9 mouse cellular contexts compared by ENCODE assay signal in genomic region chr2:173044198-173044970, GRCm38 (mm10). TPM values are rescaled to one million over a fixed set of nuclear protein-coding genes. Genes with fewer than 3 reads are reported as not detected.
DNase-seq lines count a peak whose midpoint lies in the region; ATAC-seq and TF ChIP-seq lines count a peak whose summit lies in the region.
"Had no signal": no experiment of that assay in that cellular context is flagged by ENCODE, and none has a peak within 500 bp of the region (broad histone marks: within the 10 kb centered on the region; RNA-seq: fewer than 3 reads in every experiment).

No protein-coding gene starts in this region.

- H3K36me3 ChIP-seq in lung, embryonic 16.5 days (ENCODE audit: control insufficient read depth, insufficient read depth, low read length), result no peaks in the 10 kb centered on the region
- H3K36me3 ChIP-seq in thymus, adult 2 months (ENCODE audit: control insufficient read depth, insufficient read depth, low read length), result no peaks in the 10 kb centered on the region

- no peak for TF ChIP-seq CTCF in thymus, adult 2 months (IDR thresholded peaks at IDR 0.05; ENCODE audit: borderline replicate concordance, control insufficient read depth, extremely low read depth, insufficient read depth, low read length, poor library complexity)

- H3K4me3 ChIP-seq in lung, embryonic 16.5 days (ENCODE audit: low read length), result no peak overlapping the region
- H3K4me3 ChIP-seq in thymus, adult 2 months (ENCODE audit: control insufficient read depth, insufficient read depth, low read length), result no peak overlapping the region

- no peaks in the 10 kb centered on the region; the same call in 1 of the 2 replicates for H3K4me1 ChIP-seq in lung, embryonic 16.5 days (replicated peaks; ENCODE audit: control insufficient read depth, insufficient read depth, low read length)
- peaks cover 49% of the 10 kb centered on the region for H3K4me1 ChIP-seq in thymus, adult 2 months (replicated peaks; ENCODE audit: control insufficient read depth, insufficient read depth, low read length)

- H3K4me2 ChIP-seq in lung, embryonic 16.5 days (ENCODE audit: low read depth, low read length), result no peak overlapping the region

- no peak for TF ChIP-seq POLR2A in thymus, adult 2 months (IDR thresholded peaks at IDR 0.05; ENCODE audit: control insufficient read depth, extremely low read depth, insufficient read depth, low read length, poor library complexity)

- no peak overlapping the region for H3K27ac ChIP-seq in lung, embryonic 16.5 days (ENCODE audit: low read length)
- H3K27ac ChIP-seq in thymus, adult 2 months (ENCODE audit: control insufficient read depth, insufficient read depth, low read length), result no peak overlapping the region
- H3K27ac ChIP-seq: macrophage had no signal

- no peak for DNase-seq in lung, postnatal 10 days
- DNase-seq in adrenal gland, postnatal 10 days, result peak; percentile 90
- peak; percentile 78 for DNase-seq in heart, adult 8-10 months (ENCODE audit: low spot score)
- DNase-seq in kidney, postnatal 36 days, result peak; percentile 81 to 86
- no peak for DNase-seq in thymus, adult 2 months
- no peak for DNase-seq in left cerebral cortex, postnatal 25 days (ENCODE audit: low spot score in 2 of 2)

- peak; percentile 9; the same call in 1 of the 2 replicates for ATAC-seq in lung, embryonic 16.5 days (ENCODE audit: low read depth)
- ATAC-seq in activated CD4-positive, CD25-positive, alpha-beta regulatory T cell, adult 4 months, result no peak

- H3K27me3 ChIP-seq in lung, embryonic 16.5 days (ENCODE audit: control insufficient read depth, insufficient read depth, low read depth, low read length), result no peaks in the 10 kb centered on the region
- H3K27me3 ChIP-seq in thymus, adult 2 months (ENCODE audit: control insufficient read depth, insufficient read depth, low read length), result no peaks in the 10 kb centered on the region

- intact Hi-C loops in left cerebral cortex, postnatal 25 days (cut with DNase I), result no loop called here

- H3K9me3 ChIP-seq in lung, embryonic 16.5 days (ENCODE audit: control insufficient read depth, low read length), result no peaks in the 10 kb centered on the region

- WGBS in lung, embryonic 16.5 days, result 63% methylated on average over 18 of the region's 18 CpGs
- 87% methylated on average over 18 of the region's 18 CpGs for WGBS in thymus, adult 2 months

- no peak overlapping the region for H3K9ac ChIP-seq in lung, embryonic 16.5 days (ENCODE audit: low read length)

RNA-seq across cellular contexts. Expression of gene Rbm38, which starts 24.1 kb away (rescaled TPM):
- polyA plus RNA-seq in lung, embryonic 16.5 days (2015; fragmentation: Nextera tagmentation; extraction: Ambion mirVana), result 30.8 and 34.3 TPM in 2 replicates
- total RNA-seq in adrenal gland, postnatal 10 days (2021), result 10 to 100 TPM; 25.3 to 39.6 TPM
- 100 to 1,000 TPM; 143 to 197 (median 166) TPM for total RNA-seq in heart, adult 8-10 months (2022)
- polyA plus RNA-seq in activated CD4-positive, CD25-positive, alpha-beta regulatory T cell, adult 4 months (2017; shearing (Covaris generic)), result 100 to 1,000 TPM; 154 to 186 TPM
- polyA plus RNA-seq in thymus, adult 2 months (2012; rRNA removed), result 1,267 and 1,290 TPM in 2 replicates
- 1 to 10 TPM; 2.2 to 3.4 TPM for total RNA-seq in left cerebral cortex, postnatal 25 days (2021)

RNA-seq across cellular contexts. Expression of gene Rae1, which starts 44.5 kb away (rescaled TPM):
- polyA plus RNA-seq in lung, embryonic 16.5 days (2015; fragmentation: Nextera tagmentation; extraction: Ambion mirVana), result 104 and 109 TPM in 2 replicates
- 10 to 100 TPM; 51.6 to 54.8 TPM for total RNA-seq in adrenal gland, postnatal 10 days (2021)
- 10 to 100 TPM; 20.2 to 24.8 (median 23.0) TPM for total RNA-seq in heart, adult 8-10 months (2022)
- 10 to 100 TPM; 54.5 to 63.6 TPM for polyA plus RNA-seq in activated CD4-positive, CD25-positive, alpha-beta regulatory T cell, adult 4 months (2017; shearing (Covaris generic))
- polyA plus RNA-seq in thymus, adult 2 months (2012; rRNA removed), result 111 and 122 TPM in 2 replicates
- total RNA-seq in left cerebral cortex, postnatal 25 days (2021), result 10 to 100 TPM; 54.5 to 54.8 TPM

Comparison
In these comparisons a context has a peak if more than half of its experiments do, and no peak if none do; other contexts are left out.
1. DNase-seq: peak in adrenal gland, postnatal 10 days (single experiment), heart, adult 8-10 months (single experiment) and kidney, postnatal 36 days (2 of 2); none in lung, postnatal 10 days (single experiment), thymus, adult 2 months (single experiment) and left cerebral cortex, postnatal 25 days (0 of 2).
2. RNA of gene Rbm38, which starts 24.1 kb away (total RNA-seq): 143 to 197 TPM in heart, adult 8-10 months and 25.3 to 39.6 TPM in adrenal gland, postnatal 10 days; 2.2 to 3.4 TPM in left cerebral cortex, postnatal 25 days; every median in the first group is over 4 times any median in the second.